Mouse (Mus musculus): ENCODE data around the gene Mdga2. TPM values are rescaled to one million over a fixed set of nuclear protein-coding genes. Genes with fewer than 3 reads are reported as not detected.

Gene Mdga2
- total RNA-seq, 2 experiments from 2014 or later, result not detected

DNA sequence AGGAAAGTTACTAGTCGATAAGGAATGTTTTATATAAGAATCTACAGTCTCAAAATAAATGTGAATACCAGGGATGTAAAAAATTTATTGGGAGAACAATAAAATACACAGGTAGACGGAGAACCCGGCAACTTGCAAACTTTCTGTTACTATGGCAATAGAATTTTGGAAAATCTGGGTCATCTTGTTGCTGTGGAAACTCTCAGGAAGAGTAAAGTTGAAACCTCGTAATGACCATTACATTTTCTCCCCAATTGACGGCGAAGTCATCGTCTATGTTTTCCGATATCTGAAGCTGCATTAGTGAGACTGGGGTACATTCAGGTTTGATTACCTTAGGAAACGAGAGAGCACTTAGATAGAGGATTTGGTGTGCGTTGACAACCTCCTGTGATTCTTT lies 514.0 kb downstream of the Mdga2 start:
- ATAC-seq (ENCODE audit: poor library complexity, severe bottlenecking), result no peak

DNA sequence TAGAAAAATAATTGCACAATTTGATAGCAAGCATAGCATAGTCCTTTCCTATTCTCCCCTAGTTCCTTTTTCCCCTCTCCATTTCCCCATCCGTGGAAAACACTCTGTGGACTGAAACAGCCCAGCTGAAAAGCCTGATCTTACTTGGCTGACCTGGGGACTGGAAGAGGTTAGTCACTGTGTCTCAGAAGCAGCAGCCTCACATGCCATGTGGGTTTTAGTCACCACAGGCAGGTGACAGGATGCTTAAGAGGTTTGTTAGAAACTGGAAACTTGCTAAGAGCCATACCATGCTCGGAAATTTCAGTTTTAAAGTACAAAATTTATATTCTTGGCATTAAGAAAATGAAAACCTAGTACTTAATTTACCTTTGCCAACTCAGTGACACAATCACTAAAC lies 514.9 kb downstream of the Mdga2 start:
- no peak for ATAC-seq (ENCODE audit: poor library complexity, severe bottlenecking)

DNA sequence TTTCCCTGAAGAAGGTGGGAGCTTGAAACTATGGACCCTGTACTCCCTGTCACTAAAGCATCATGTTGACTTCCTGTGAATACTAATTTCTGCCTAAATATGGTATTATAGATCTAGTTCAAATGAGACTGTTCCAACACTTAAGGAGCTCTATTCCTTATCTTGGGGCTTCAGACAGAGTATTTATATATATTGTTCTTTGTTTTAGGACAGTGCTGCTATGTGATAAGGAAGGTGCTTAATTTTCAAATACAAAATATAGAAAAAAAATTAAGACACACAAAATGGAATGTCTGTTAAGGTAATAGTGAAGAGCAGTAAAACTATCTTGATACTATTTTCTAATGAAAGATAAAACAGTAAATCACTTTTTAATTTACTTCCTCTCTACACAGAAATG lies 517.3 kb downstream of the Mdga2 start:
- no peak for ATAC-seq (ENCODE audit: poor library complexity, severe bottlenecking)

DNA sequence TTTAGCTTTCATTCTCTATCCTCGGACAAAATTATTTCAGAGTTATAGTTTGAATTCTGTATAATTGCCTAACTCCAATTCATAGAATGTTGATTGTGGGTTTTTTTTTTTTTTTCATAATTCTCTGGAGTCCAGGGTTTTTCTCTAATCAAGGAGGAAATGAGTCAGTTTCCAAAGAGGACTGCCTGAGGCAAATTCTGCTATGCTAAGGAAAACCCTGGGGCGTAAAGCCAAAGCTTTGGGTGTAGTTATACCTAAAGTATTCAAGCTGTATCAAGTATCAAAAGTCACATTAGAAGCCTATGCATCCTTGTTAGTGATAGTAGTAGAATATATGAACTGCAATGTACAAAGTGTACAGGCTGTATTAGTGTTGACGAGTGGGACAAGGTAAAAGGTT lies 519.6 kb downstream of the Mdga2 start:
- no peak for ATAC-seq (ENCODE audit: poor library complexity, severe bottlenecking)

DNA sequence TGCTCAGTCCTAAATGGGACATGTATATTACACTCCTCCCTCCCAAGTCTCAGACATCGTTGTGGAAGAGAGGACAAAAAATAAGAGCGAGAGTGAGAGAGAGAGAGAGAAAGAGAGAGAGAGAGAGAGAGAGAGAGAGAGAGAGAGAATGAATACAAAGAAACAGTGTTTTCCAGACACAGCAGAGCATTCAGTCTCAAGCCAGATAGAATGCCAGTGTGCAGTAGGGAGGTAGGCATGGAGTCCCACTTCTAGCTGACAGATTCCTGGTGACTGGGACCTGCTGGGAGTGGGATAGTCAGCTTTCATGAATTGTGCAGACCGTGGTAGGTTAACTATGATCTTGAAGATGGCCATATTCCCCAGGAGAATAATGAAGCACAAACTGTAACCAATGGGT lies 542.8 kb downstream of the Mdga2 start:
- no peak for ATAC-seq (ENCODE audit: poor library complexity, severe bottlenecking)

DNA sequence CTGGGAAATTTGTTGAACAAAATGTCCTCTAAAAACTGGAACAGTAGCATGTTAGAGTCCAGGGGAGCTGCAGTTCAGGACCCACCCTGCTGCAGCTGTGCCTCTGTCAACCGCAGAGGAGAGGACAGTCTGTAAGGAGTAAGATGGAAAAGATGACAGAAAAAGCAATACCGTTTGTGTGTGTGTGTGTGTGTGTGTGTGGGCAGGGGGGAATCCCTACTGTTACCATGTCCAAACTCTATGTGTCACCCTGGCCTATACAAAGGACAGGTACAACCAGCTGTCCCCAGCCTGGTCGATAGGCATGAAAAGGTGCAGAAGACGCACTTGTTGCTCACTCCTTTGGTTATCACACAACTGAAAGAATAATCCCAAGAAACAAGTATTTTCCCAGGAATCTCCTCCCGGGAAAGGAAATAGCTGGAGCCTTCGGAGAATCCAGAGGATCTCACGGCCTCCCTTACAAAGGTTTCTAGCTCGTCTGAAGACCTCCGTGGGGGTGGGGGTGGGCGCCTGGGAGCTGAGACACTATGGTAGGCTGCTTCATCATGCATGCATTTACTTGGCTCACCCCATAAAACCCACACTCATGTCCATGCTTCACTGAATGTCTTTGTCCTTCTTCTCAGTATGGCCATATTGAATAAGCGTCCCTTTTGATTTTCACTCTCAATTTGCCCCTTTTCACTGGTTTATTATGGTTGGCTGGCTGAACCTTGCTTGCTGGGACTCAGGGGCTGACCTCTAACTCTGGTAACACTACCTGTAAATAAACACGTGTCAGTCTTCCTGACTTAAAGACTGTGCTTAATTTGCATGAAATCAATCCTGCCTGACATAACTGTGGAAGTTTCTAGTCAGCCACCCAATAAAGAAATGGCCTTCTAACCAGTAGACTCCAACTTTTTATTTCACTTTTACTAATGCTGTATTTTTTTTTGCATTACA lies 573.5 kb downstream of the Mdga2 start:
- no peak for ATAC-seq (ENCODE audit: poor library complexity, severe bottlenecking)

DNA sequence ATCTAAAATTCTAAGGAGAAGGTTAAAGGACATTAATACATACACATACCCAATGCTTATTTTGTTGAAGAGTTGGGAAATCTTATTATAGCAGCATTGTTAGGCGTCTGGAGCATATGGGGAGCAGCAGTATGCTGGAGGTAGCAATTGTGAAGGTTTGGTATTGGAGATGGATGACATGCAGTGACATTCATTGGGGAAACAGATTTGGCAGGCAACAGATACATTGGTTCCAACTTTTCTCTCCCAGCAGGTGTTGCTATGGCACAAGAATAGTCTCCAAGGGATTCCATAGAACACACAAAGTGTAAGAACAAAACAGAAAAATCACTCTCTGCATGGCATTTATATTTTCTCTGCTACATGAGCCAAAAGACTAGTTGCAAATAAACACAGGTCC lies 581.9 kb downstream of the Mdga2 start:
- no peak for ATAC-seq (ENCODE audit: poor library complexity, severe bottlenecking)

DNA sequence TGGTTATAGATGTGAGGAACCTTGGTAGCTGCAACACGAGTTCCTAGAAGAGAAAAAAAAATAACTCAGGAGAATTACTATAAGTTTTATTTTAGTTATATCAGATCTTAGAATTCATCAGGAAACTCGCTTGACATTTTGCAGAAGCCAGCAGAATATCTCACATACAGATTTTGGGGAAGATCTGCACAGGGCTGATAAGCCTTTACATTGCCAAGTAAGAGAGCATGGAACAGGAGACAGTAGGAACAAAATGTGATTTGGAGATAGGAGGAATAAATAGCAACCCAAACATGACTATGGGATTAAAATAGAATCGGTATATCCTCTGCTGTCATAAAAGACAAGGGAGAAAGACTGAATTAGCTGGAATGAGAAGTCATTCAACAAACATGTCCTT lies 602.4 kb downstream of the Mdga2 start:
- ATAC-seq (ENCODE audit: poor library complexity, severe bottlenecking), result no peak

DNA sequence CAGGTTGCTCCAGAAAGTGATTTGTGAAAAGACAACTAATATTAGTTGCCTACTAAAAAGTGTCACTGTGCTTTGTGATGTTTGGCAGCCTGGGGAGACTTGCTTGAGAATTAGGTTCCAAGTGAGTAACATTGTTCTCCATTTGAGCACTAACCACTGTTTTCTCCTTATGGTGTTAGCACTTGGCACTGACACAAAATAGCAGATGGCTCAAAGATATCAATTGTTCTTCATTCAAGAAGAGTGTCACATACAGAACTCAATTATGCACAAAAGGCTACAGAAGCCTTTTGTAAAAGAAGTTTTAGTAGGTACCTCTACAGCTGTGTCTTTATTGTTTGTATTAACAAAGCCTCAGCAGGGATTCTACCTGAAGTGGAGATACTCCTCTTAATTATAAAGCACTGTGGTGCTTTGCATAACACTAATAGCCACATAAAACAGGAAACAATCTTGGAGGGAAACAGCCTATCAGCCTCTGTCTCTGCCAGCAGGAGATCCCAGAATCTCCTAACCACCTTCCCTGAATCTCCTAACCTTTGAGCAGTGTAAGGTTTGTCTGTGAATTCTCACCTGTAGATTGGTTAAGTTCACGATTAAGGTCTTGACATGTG lies 630.6 kb downstream of the Mdga2 start:
- no peak for ATAC-seq (ENCODE audit: poor library complexity, severe bottlenecking)

DNA sequence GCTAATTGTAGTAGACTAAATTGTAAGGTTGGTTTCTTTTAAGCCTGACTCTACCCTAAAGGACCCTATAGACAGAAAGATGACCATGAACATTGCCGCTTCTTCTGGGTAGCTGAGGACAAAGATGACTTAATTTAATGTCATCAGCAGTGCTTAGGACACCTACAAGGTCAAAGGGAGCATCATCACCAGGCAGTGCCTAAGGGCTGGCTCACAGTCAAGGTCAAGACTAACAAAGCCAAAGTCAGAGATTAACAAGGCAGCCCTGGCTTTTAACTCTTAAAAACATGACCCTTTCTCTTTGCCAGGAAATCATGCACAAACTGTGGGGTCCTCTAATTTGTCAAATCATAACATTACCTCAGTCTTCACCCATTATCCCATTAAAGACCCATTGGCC lies 657.0 kb downstream of the Mdga2 start:
- no peak for ATAC-seq (ENCODE audit: poor library complexity, severe bottlenecking)

DNA sequence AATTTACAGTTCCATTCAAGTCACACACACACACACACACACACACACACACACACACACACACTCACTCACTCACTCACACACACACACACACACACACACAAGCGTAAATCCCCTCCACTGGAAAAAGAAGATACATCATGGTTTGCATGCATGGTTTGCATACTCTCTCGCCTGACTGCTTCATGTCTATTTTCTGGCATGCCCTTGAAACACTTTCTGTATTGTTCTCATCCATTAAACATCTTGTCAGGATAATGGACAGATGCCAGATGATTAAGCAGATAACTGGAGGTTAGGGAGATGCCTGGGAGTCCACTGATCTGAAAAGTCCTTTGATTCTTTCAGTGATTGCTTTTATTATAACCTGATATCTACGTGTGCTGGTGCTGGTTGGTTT lies 665.5 kb downstream of the Mdga2 start:
- ATAC-seq (ENCODE audit: poor library complexity, severe bottlenecking), result no peak

DNA sequence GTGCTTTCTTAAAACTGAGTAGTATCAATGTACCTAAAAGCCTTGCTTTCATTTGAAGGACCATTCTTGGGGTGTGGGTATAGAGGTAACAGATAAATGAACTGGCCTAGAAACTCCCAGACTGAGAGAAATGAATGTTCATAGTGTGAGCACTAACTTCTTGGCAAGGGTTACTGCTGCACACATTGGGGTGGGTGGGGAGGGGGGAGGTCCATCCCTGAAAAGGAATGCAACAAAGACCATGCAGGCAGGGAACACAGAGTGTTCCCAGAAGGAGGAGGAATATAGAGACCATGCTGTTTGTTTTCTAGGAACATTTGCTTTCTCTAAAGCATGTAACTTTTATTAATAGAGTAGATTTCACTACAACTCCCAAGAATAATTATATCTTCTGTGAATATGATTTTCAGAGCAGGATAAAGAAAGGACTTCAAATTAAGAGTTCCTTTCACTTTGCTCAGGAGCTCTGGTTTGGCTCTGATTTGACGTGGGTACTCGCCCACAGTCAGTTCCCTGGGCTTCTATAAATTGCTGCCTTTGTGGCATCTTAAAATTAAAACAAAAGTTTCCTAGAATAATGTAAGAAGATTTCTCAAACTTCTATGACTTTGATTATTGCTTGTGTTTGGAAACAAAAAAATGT lies 666.0 kb downstream of the Mdga2 start:
- no peak for ATAC-seq (ENCODE audit: poor library complexity, severe bottlenecking)

DNA sequence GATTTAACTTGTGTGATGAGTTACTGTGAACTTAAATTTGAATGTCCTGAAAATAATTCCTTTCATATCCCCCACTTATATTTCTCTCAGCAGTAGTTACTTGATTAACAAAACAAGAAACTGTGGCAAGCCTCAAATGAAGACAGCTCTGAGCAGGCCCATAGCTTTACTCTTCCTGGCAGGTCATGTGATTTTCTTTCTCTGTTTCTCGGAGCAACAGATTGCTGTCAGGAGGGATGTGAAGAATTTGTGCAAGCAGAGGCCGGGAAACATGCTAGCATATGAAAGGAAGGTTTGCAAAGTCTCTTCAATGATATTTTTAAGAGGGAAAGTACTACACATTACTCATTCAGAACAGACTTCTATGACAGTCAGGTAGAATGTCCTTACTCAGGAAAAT lies 697.4 kb downstream of the Mdga2 start:
- ATAC-seq (ENCODE audit: poor library complexity, severe bottlenecking), result no peak

DNA sequence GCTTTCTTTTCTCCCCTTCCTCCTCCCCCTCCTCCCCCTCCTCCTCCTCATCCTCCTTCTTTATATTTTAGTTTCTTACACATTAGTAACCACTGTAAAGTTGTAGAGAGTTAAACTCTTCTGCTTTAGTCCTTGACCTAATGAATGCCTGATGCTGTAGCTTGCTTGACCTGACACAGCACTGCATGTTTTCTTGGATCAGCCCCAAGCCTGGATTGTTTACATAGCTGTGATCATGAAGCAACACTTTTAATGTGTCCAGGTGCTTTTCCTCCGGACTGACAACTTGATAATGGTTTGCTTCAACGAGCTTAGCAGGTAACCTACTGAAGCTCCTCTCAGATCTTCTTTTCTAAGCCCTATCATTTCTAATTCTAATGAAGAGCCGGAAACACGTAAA lies 723.1 kb downstream of the Mdga2 start:
- ATAC-seq (ENCODE audit: poor library complexity, severe bottlenecking), result no peak

DNA sequence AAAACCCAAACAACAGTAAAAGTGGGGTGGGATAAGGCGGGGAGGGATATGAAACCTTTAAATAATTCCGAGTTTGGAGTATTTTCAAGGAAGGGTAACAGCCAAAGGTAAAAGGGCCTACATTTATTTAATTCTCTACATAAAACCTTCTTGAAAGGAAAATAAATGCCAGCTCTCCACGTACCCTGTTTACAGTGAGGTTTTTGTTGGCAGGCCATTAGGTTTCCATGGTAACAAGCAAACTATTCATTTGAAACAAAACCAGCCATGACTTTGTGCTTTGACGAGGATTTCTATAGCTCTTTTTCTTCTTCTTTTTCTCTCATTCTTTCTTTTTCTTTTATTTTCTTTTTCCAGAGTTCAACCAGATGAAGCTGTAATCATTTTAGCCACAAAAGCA lies 751.5 kb downstream of the Mdga2 start:
- no peak for ATAC-seq (ENCODE audit: poor library complexity, severe bottlenecking)

DNA sequence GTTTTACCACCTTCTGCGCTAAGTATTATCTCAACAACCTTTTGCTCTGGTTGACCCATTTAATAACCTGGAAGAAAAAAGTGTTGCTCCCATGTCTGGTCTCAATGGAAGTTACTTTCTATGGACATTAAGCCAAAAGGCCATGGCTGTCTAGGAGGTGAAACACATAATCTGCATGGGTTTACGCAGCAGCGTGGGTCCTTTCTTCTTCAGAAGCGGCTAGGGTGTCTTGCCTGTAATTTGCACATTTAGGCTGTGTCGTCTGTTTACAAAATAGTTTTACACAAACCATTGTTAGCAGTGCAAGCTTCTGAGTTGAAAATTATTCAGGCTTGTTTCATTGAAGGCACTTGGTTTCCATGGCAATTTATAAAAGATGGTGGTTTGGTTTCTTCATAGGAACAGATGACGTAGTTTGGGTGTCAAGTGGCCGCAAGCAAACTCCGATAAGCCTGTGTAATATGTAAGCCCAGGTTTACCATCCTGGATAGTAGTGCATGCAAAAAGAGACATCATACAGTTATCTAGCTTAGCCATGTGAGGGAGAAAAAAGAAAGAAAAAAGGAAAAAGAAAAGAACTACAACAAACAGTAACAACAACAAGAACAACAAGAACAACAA lies 752.0 kb downstream of the Mdga2 start:
- no peak for ATAC-seq (ENCODE audit: poor library complexity, severe bottlenecking)

DNA sequence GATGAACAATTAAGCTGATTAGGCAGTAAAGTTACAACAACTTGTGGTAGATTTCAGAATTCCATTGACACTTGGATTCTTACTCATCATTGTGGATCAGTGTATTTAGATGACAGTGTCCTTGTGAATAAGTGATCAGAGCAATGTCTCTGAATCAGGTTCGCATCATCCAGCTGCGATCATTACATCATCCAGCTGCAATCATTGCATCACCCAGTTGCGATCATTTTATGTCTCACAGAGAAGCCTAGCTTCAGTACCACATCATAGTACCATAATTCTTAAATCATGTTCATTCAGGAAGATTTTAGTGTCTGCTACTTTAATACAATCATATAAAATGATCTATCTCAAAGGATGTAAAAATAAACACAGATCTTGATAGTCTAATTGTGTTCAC lies 756.8 kb downstream of the Mdga2 start:
- no peak for ATAC-seq (ENCODE audit: poor library complexity, severe bottlenecking)

DNA sequence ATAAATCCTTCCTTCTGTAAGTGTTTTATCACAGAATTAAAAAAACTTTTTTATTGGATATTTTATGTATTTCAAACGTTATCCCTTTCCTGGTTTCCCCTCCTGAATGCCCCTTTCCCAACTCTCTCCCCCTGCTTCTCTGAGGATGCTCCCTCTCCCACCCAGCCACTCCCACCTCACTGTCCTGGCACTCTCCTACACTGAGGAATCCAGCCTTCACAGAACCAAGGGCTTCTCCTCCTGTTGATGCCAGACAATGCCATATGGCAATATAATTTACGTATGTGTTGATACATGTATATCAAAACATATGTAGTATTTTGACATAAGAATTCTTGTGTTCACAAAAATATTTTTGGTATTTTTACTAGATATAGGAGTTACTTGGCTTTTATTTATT lies 779.0 kb downstream of the Mdga2 start:
- ATAC-seq (ENCODE audit: poor library complexity, severe bottlenecking), result no peak

Measured in megakaryocyte, adult 5-6 weeks (primary cell).